Mouse (Mus musculus) adipose tissue, adult 10 weeks (tissue): Measurements from ENCODE around the gene Exoc6. TPM values are rescaled to one million over a fixed set of nuclear protein-coding genes. Genes with fewer than 3 reads are reported as not detected.

ENCODE experiments used
- polyA plus RNA-seq: library from polyadenylated mRNA; stranded (reverse); fragments of 350-450 nt; fragmentation: Illumina TruSeq; extraction: RNeasy Lipid Tissue Mini Kit (QIAGEN cat#74804); gene quantifications from one replicate; pipeline ENCODE4 v1.2.3, GENCODE M21; 2014; ENCODE audit warnings: low read depth, low replicate concordance

The Exoc6 gene
- 14.5 TPM for polyA plus RNA-seq

DNA sequence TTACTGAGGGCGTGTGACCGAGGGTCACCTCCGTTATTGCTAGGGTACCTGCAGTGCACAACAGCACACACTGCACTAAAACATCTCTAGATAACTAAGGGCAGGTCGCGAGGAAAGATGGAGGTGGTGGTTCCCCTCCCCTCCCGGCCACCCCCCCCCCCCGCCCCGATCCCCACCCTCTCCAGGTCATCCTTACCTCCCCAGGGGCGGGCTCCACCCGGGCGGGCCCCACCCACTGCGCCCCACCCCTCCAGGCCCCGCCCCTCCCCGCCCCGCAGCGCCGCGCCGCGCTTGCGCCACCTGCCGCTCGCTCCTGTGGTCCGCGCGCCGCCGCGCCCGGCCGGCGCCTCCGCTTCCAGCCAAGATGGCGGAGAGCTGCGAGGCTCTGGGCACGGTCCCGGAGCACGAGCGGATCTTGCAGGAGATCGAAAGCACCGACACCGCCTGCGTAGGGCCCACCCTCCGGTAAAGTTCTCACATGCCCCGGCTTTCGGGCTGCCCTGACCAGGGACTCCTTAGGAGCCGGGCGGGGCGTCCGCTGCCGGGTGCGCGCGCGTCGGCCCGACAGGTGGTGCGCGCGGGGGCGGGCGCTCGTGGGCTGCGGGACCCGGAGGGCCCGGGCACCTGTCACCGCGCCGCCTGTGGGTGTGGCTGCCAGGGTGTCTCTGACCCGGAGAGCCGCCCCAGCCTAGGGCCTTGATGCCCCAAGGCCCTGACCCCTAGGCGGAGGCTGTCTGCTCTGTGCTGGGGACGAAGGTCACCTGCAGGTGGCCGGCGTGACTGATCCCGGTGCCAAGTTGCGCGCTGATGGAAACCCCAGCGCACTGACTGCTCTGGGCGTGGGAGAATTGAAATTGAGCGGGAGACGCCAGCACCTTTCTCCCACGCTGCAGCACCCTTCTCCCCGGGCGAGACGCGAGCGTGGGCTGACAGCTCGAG lies at the start of gene Exoc6:
TSS of gene Exoc6 (plus strand) at position 318 of the 939 bp plus-strand sequence.

DNA sequence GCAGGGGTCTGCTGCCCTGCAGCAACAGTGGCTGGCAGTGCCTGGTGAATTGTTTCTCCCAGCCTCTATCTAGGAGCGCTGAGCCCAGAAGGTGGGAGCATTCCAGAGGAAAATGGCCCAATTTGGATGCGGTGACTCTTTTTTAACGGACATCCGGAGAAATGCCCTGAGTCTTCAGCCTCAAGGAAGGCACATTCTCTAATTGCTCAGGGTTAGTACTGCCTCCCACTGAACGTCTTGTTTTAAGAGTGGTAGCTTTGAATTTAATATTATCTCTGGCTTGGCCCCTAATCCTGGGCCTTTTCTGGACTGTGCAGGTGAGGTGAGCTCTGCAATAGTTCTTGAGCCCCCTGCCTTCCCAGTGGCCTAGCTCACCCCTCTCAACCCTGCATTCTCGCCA lies 135.1 kb downstream of the Exoc6 start, which contains the start of gene Cyp26c1:
TSS of gene Cyp26c1 (plus strand) at position 301 of the 400 bp plus-strand sequence.

DNA sequence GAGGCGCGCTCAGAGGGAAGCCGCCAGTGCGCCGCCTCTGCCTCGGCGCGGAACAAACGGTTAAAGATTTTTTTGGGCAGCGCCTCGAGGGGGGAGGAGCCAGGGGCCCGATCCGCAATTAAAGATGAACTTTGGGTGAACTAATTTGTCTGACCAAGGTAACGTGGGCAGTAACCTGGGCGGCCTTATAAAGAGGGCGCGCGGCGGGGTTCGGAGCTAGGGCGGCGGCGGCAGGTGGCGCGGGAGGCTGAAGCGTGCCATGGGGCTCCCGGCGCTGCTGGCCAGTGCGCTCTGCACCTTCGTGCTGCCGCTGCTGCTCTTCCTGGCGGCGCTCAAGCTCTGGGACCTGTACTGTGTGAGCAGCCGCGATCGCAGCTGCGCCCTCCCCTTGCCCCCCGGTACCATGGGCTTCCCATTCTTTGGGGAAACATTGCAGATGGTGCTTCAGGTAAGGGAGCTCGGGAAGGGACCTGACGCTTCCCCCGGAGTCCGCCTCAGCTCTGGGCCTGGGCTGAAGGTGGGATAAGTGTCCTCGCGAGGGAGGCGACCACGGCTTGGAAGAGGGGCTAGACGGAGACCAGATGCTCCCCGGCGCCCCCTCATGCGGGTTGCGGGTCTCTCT lies 147.5 kb downstream of the Exoc6 start, which contains the start of gene Cyp26a1:
TSS of gene Cyp26a1 (plus strand) at position 148 of the 622 bp plus-strand sequence.

Other genes starting within 250 kb of the Exoc6 start
- 36.8 TPM for gene Ide, start 212.6 kb upstream of the Exoc6 start, polyA plus RNA-seq
- gene Kif11, start 174.0 kb upstream of the Exoc6 start, polyA plus RNA-seq = 1.9 TPM
- gene Hhex, start 115.6 kb upstream of the Exoc6 start, polyA plus RNA-seq = 3.4 TPM
- gene Cyp26c1, start 135.2 kb downstream of the Exoc6 start, polyA plus RNA-seq = not detected
- gene Cyp26a1, start 147.4 kb downstream of the Exoc6 start, polyA plus RNA-seq = 0.56 TPM